Mouse (Mus musculus): Measurements from ENCODE around the gene Mamdc2.

GRCm38 (mm10) chr19:23369275-23369674 lies 79.0 kb downstream of the Mamdc2 start:
- TF ChIP-seq CTCF (conservative IDR thresholded peaks at IDR 0.05; ENCODE audit: insufficient read depth, insufficient read length, low read depth, low read length) = no peak
- TF ChIP-seq POLR2A (IDR thresholded peaks at IDR 0.05; ENCODE audit: low read depth, low read length) = no peak

Measured in kidney, adult 2 months (tissue).